Mouse (Mus musculus) midbrain, postnatal 0 days (tissue): ENCODE results near the gene A930002H24Rik. TPM values are rescaled to one million over a fixed set of nuclear protein-coding genes. Genes with fewer than 3 reads are reported as not detected.

Experiments used
- ATAC-seq: fragments of 200-750 bp; cut with Nextera tagmentation; 2 replicates; pipeline ENCODE4 v1.8.0; 2017; ENCODE audit warnings: moderate number of reproducible peaks, mild to moderate bottlenecking, moderate TSS enrichment, moderate library complexity; ENCODE audit not compliant: low FRiP score
- DNase-seq: peaks from one replicate; pipeline ENCODE4 v3.0.0-alpha.2; 2015; ENCODE audit warnings: low spot score
- H3K27ac ChIP-seq: fragments of 300-500 bp; sonication (generic); 2 replicates; pipeline ENCODE4 v1.5.1; 2014; ENCODE audit warnings: low read depth, mild to moderate bottlenecking, low read length, mixed read lengths
- H3K27me3 ChIP-seq: fragments of 300-500 bp; sonication (generic); 2 replicates; pipeline ENCODE4 v1.6.1; 2014; ENCODE audit warnings: low read length, control low read depth, mixed read lengths; ENCODE audit not compliant: insufficient read depth
- H3K36me3 ChIP-seq: fragments of 300-500 bp; sonication (generic); 2 replicates; pipeline ENCODE4 v1.6.1; 2014; ENCODE audit warnings: low read length, control low read depth, mixed read lengths; ENCODE audit not compliant: insufficient read depth
- H3K4me1 ChIP-seq: fragments of 300-500 bp; sonication (generic); 2 replicates; pipeline ENCODE4 v1.6.1; 2014; ENCODE audit warnings: mild to moderate bottlenecking, control low read depth, antibody characterized with exemption, low read length, mixed read lengths; ENCODE audit not compliant: insufficient read depth
- H3K4me2 ChIP-seq: fragments of 300-500 bp; sonication (generic); 2 replicates; pipeline ENCODE4 v1.6.1; 2014; ENCODE audit warnings: low read depth, mild to moderate bottlenecking, low read length, mixed read lengths; ENCODE audit not compliant: poor library complexity, severe bottlenecking
- H3K4me3 ChIP-seq: fragments of 300-500 bp; sonication (generic); 2 replicates; pipeline ENCODE4 v1.5.1; 2014; ENCODE audit warnings: low read depth, mild to moderate bottlenecking, low read length, moderate library complexity
- H3K9ac ChIP-seq: fragments of 300-500 bp; sonication (generic); replicated peaks from 2 replicates; pipeline ENCODE4 v1.6.1; 2014; ENCODE audit warnings: mild to moderate bottlenecking, low read length, moderate library complexity, mixed read lengths; ENCODE audit not compliant: poor library complexity, severe bottlenecking
- H3K9me3 ChIP-seq: fragments of 300-500 bp; sonication (generic); 2 replicates; pipeline ENCODE4 v1.6.1; 2016; ENCODE audit warnings: low read length, control low read depth
- CTCF ChIP-seq: IDR thresholded peaks from 2 replicates; pipeline ENCODE4 v1.5.1; 2016; ENCODE audit warnings: antibody characterized with exemption, mild to moderate bottlenecking
- WGBS: fragments of 180-500 bp; shearing (Covaris S2); extraction: QIAGEN DNeasy Blood & Tissue Kit; methylation state at CpG from one replicate; pipeline ENCODE4 v1.1.7; 2014; 5-methylcytosine and 5-hydroxymethylcytosine counted together
- polyA plus RNA-seq: library from polyadenylated mRNA; unstranded; fragments of >200 nt; fragmentation: Nextera tagmentation; extraction: Ambion mirVana; gene quantifications from 2 replicates; pipeline ENCODE4 v1.2.1, GENCODE M21; 2015
- total RNA-seq: library from RNA; depleted of rRNA; stranded (reverse); fragments of >200 nt; gene quantifications from 2 replicates; pipeline ENCODE4 v1.2.3, GENCODE M21; 2014

A930002H24Rik gene
- total and polyA plus RNA-seq, 2 experiments from 2014 or later: 3.2 to 11.2 TPM

GRCm38 (mm10) chr17:63831550-63831949 lies 32.0 kb downstream of the A930002H24Rik start:
- H3K4me2 ChIP-seq: no peak overlapping the region
- no peaks in the 10 kb centered on the region for H3K9me3 ChIP-seq
- no peak overlapping the region for H3K4me3 ChIP-seq
- TF ChIP-seq CTCF: no peak
- no peaks in the 10 kb centered on the region for H3K4me1 ChIP-seq
- 58% methylated on average over 4 of the region's 4 CpGs for WGBS
- H3K9ac ChIP-seq: no peak overlapping the region
- no peak for DNase-seq
- no peak for ATAC-seq
- no peaks in the 10 kb centered on the region for H3K27me3 ChIP-seq
- no peak overlapping the region for H3K27ac ChIP-seq
- H3K36me3 ChIP-seq: no peaks in the 10 kb centered on the region

- 63% methylated on average over 5 of the region's 5 CpGs for WGBS
These were observed 34.8 kb downstream of the A930002H24Rik start for GRCm38 (mm10) chr17:63828561-63829332.

DNA sequence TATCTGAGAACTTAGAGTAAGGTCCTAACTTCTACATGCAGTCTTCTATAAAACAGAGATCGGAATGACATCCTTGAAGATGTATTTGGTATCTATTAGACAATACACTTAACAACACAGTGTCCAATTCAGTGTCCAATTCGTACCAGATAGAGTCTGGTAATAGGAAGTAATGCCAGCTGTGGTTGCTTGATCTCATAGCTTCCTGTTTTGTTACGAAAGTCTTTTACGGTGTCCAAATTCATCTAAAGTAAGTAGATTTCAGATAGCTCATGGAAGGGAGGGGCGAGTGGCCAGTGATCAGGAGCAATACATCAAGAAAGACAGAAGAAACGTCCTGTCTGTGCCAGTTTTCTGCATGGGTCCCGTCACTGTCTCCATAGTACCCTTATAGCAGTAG lies 36.8 kb downstream of the A930002H24Rik start:
- no peak for TF ChIP-seq CTCF

More at GRCm38 (mm10) chr17:63828561-63829332, 34.8 kb downstream of the A930002H24Rik start:
- Histone ChIP-seq H3K4me1 (no peaks in the 10 kb centered on the region), H3K27me3 (no peaks in the 10 kb centered on the region), H3K9me3 (no peaks in the 10 kb centered on the region), H3K9ac (no peak overlapping the region), H3K36me3 (no peaks in the 10 kb centered on the region), H3K4me3 (no peak overlapping the region), H3K4me2 (no peak overlapping the region), H3K27ac (no peak overlapping the region)
- DNase-seq (no peak), ATAC-seq (no peak)
- TF ChIP-seq CTCF: no peak

DNA sequence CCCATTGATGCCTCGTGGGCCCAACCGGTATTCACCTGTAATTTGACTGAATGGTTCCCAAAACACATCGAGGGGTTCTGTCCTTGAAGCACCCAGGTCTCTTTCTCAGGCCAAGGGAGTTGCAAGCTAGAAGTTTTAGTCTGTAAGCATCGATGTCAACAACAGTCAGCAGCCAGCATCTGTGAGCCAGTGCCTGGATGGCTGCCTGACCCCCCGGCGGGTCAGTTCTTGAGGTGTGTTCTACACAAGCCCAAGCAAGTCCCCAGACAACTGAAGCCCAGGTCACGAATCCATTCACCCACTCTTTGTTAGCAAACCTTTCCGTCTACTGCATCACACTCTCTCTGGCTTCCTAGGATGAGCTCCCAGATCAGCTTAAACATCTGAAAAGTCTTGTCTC lies 37.4 kb downstream of the A930002H24Rik start:
- H3K4me3 ChIP-seq: no peak overlapping the region
- no peak for ATAC-seq
- no peaks in the 10 kb centered on the region for H3K27me3 ChIP-seq
- H3K36me3 ChIP-seq: no peaks in the 10 kb centered on the region
- H3K4me1 ChIP-seq: no peaks in the 10 kb centered on the region
- no peaks in the 10 kb centered on the region for H3K9me3 ChIP-seq
- no peak for DNase-seq
- H3K4me2 ChIP-seq: no peak overlapping the region
- no peak for TF ChIP-seq CTCF
- H3K9ac ChIP-seq: no peak overlapping the region
- 86% methylated on average over 8 of the region's 8 CpGs for WGBS
- no peak overlapping the region for H3K27ac ChIP-seq

More for the DNA sequence above, 36.8 kb downstream of the A930002H24Rik start:
- Histone ChIP-seq H3K4me3 (no peak overlapping the region), H3K36me3 (no peaks in the 10 kb centered on the region), H3K4me1 (no peaks in the 10 kb centered on the region), H3K27me3 (no peaks in the 10 kb centered on the region), H3K27ac (no peak overlapping the region), H3K9ac (no peak overlapping the region), H3K4me2 (no peak overlapping the region), H3K9me3 (no peaks in the 10 kb centered on the region)
- ATAC-seq: no peak
- no peak for DNase-seq
- 92% methylated on average over 7 of the region's 7 CpGs for WGBS

DNA sequence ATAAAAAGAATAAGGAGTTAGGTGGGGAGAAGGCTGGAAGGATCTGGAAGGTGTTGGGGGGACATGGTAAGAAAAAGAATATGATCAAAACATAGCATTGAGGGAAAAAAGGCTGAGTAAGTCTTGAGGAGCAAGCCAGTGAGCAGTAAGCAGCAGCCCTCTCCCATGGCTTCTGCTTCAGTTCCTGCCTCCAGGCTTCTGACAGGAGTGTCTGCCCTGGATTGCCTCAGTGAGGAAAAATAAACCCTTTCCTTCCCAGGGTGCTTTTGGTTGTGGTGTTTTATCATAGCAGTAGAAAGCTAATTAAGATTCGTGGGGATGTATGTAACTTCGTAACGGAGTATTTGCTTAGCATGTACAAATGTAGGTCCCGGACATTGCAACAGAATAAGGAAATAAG lies 39.5 kb downstream of the A930002H24Rik start:
- no peaks in the 10 kb centered on the region for H3K9me3 ChIP-seq
- H3K9ac ChIP-seq: no peak overlapping the region
- no peak for ATAC-seq
- H3K4me1 ChIP-seq: no peaks in the 10 kb centered on the region
- H3K27ac ChIP-seq: no peak overlapping the region
- H3K27me3 ChIP-seq: no peaks in the 10 kb centered on the region
- WGBS: 93% methylated on average over 4 of the region's 4 CpGs
- no peak overlapping the region for H3K4me3 ChIP-seq
- no peak for DNase-seq
- H3K36me3 ChIP-seq: no peaks in the 10 kb centered on the region
- no peak overlapping the region for H3K4me2 ChIP-seq
- TF ChIP-seq CTCF: no peak

- no peaks in the 10 kb centered on the region for H3K9me3 ChIP-seq
- no peaks in the 10 kb centered on the region for H3K4me1 ChIP-seq
- no peak overlapping the region for H3K27ac ChIP-seq
- WGBS: 92% methylated on average over 10 of the region's 10 CpGs
- ATAC-seq: no peak
- no peak overlapping the region for H3K9ac ChIP-seq
- no peaks in the 10 kb centered on the region for H3K36me3 ChIP-seq
- no peak for DNase-seq
- TF ChIP-seq CTCF: no peak
- H3K4me2 ChIP-seq: no peak overlapping the region
- H3K27me3 ChIP-seq: no peaks in the 10 kb centered on the region
- H3K4me3 ChIP-seq: no peak overlapping the region
These were observed 45.1 kb downstream of the A930002H24Rik start for GRCm38 (mm10) chr17:63818444-63819027.
